Mouse (Mus musculus) kidney, postnatal 10 days (tissue): ENCODE results near the gene Vps11.
A peak's percentile ranks its signal among the peaks of the same experiment; 100 is the strongest.
"Not testable (repeated sequence)": the region's sequence is repeated elsewhere in the genome, so short reads cannot be mapped to it uniquely, and the experiment has no call there.

ENCODE experiments used
- DNase-seq: peaks from one replicate; pipeline ENCODE4 v3.0.0; 2021; ENCODE audit warnings: mixed read lengths

Vps11 gene

DNA sequence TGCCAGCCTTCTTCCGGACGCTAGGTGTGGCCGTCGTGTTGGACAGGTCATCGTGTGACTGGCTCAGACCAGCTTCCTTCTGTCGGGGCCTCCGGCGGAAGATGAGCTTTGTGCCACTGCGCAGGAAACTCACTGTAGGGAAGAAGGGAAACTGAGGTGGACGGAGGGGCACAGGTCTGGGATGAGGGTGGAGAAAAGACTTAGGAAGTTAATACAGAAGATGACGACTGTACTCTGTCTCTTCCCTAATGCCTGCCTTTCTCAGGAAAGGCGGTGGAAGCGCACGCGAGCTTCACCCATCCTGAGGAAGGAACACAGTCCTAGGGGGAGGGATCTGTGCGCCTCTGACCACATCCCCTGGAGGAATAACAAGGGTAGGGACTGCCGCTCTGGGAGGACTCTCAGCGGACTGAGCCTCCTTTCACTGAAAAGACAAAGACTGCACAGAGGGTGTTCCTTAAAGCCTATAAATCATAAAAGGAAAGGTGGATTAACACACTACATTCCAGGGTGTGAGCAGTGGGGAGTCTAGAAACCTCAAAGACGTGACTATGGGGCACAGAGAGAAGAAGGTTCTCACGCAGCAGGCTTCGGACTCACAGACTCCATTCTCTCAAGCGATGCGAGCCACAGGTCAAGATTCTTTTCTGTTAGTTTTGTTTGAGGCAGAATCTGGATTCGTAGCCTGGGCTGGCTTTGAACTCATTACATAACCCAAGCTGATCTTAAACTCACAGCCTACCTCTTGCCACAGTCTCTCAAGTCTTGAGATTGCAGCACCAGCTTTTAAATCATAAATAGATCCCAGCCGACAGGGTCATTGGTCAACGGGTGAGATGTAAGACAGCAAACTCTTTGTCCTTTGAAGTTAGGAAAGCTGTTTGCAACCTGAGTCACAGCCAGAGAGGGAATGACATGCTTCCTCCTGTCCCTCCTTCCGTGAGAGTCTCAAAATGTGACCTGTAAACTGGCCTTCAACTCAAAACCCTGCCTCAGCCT is 50.0 kb downstream of the Vps11 start:
- DNase-seq = peak; percentile 66

DNA sequence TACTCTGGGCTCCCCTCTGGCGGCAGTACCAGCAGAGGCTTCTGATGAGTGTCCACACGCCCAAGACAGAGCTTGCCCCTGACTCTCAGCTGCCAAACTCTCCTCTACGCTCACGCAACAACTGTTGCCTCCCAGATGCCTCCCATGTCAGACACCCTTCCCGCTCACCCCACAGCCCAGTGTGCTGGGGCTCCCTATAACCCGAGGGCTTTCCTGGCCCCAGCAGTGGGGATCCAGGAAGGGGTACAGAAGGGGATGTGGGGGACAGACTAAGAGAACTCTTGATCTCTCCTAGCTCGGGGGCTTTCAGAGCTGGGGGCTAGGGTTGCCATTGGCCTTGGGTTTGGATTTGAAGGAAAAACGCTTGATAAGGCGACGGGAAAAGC is 50.7 kb downstream of the Vps11 start:
- no peak for DNase-seq

DNA sequence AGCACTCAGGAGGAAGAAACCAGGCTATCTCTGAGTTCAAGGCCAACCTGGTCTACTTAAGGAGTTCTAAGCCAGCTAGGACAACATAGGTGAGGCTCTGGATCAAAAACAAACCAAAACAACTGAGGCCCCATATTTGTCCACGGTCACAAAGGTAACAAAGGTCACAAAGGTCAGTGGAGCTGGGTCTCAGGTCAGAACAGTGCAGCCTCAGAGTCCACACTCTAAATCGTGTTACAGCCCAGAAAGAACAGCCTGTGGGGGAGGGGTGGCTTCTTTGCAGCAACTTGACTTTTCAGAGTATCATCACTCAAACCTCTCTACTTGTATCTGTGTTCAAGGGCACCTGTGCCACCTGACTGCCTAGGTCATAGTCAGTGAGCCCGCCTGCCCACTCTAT is 51.7 kb downstream of the Vps11 start:
- DNase-seq = no peak

DNA sequence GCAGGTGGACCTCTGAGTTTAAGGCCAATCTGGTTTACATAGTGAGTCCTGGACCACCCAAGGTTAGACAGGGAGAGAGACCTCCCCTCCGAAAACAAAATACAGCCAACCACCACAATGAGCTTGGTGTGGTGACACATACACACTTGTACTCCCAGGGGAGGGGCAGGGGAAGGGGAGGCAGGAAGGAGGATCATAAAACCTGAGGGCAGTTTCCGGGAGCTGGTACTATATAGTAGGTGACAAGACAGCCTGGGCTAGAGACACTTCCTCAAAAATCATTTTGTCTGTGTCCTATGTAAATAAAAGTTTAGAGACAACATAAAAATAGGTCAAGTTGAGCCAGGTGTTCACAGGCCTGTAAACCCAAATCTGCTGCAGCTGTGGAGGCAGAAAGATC is 54.2 kb downstream of the Vps11 start:
- no peak for DNase-seq

DNA sequence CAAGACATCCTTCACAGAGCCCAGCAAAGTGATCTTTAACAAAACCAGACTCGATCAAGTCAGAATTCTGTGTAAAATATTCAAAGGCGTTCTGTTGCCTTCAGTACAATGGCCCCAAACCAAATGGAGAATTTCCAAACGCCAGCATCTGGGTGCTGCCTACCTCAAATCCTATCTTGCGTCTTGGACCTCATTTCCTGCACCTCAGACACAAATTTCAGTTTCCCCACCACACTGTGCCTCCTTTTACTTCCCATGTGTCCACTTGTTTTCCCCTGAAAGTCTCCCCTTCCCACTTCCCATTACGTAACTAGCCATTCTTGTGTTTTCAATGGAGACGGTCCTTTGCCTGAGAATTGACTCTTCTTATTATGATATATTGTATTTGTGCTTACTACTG is 54.9 kb downstream of the Vps11 start:
- no peak for DNase-seq

DNA sequence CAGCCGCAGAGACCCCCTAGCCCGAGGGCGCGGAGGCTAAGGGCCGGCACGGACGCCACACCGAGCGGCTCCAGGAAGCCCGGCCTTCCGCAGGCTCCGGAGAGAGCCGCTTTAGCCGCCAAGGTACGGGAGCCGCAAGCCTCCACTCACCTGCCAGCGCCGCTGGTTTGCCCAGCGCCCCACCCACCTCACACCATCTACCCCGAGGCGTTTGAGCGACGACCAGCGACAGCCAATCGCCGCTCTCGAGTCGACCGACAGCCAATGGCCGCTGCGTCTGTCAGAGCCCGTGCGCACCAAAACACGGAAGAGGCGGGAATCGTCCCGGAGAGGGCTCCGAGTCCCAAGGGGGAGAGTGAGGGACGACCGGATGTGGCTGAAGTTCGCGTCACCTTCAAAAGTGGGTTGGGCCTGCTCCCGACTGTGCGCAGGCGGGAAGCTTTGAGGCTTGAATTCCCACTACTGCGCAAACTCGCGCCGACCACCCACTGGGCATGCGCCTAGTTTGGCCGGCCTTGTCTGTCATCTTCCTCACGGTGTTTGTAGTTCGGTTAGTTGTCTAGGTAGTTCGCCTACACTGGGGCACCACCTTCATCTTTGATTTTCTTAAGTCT is 55.9 kb downstream of the Vps11 start, which contains the start of gene Hinfp:
Gene Hinfp (minus strand): TSS at position 206 of the 614 bp plus-strand sequence.
- peak; percentile 99 for DNase-seq

DNA sequence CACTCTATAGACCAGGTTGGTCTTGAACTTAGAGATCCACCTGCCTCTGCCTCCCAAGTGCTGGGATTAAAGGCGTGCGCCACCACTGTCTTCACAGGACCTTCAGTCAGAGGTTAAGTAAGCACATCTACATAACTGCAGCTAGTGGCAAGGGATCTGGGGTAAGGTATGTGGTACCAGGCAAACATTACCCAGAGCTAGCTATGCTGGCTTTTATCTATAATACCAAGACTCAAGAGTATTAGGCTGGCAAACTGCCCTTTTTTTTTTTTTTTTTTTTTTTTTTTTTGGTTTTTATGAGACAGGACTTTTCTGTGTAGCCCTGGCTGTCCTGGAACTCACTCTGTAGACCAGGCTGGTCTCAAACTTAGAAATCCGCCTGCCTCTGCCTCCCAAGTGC is 61.5 kb downstream of the Vps11 start:
- not testable (repeated sequence) for DNase-seq
